Mouse (Mus musculus) midbrain, embryonic 14.5 days (tissue): ENCODE data around the gene Acbd3. TPM values are rescaled to one million over a fixed set of nuclear protein-coding genes. Genes with fewer than 3 reads are reported as not detected.

Experiments
- ATAC-seq: fragments of 200-750 bp; cut with Nextera tagmentation; 2 replicates; pipeline ENCODE4 v1.8.0; 2017; ENCODE audit warnings: moderate number of reproducible peaks, moderate library complexity; ENCODE audit not compliant: low FRiP score, low TSS enrichment
- DNase-seq: peaks from one replicate; pipeline ENCODE4 v3.0.0-alpha.2; 2015
- H3K27ac ChIP-seq: fragments of 300-500 bp; sonication (generic); replicated peaks from 2 replicates; pipeline ENCODE4 v1.5.1; 2014; ENCODE audit warnings: mild to moderate bottlenecking, low read depth, low read length, moderate library complexity
- H3K27me3 ChIP-seq: fragments of 300-500 bp; sonication (generic); 2 replicates; pipeline ENCODE4 v1.6.1; 2014; ENCODE audit warnings: low read length, control low read depth, mixed read lengths; ENCODE audit not compliant: control insufficient read depth, insufficient read depth
- H3K36me3 ChIP-seq: fragments of 300-500 bp; sonication (generic); 2 replicates; pipeline ENCODE4 v1.6.1; 2014; ENCODE audit warnings: low read length, control low read depth; ENCODE audit not compliant: control insufficient read depth, insufficient read depth
- H3K4me1 ChIP-seq: fragments of 300-500 bp; sonication (generic); 2 replicates; pipeline ENCODE4 v1.6.1; 2014; ENCODE audit warnings: mild to moderate bottlenecking, antibody characterized with exemption, low read length, control low read depth; ENCODE audit not compliant: control insufficient read depth, insufficient read depth
- H3K4me2 ChIP-seq: fragments of 300-500 bp; sonication (generic); 2 replicates; pipeline ENCODE4 v1.6.1; 2014; ENCODE audit warnings: mild to moderate bottlenecking, low read length, moderate library complexity
- H3K4me3 ChIP-seq: fragments of 300-500 bp; sonication (generic); replicated peaks from 2 replicates; pipeline ENCODE4 v1.5.1; 2014; ENCODE audit warnings: low read depth, low read length
- H3K9ac ChIP-seq: fragments of 300-500 bp; sonication (generic); replicated peaks from 2 replicates; pipeline ENCODE4 v1.6.1; 2014; ENCODE audit warnings: mild to moderate bottlenecking, low read length, moderate library complexity
- H3K9me3 ChIP-seq: fragments of 300-500 bp; sonication (generic); 2 replicates; pipeline ENCODE4 v1.6.1; 2016; ENCODE audit warnings: low read length, control low read depth, mixed read lengths; ENCODE audit not compliant: control insufficient read depth
- WGBS: fragments of 180-500 bp; shearing (Covaris S2); extraction: QIAGEN DNeasy Blood & Tissue Kit; methylation state at CpG from one replicate; pipeline ENCODE4 v1.1.7; 2014; 5-methylcytosine and 5-hydroxymethylcytosine counted together
- polyA plus RNA-seq: library from polyadenylated mRNA; unstranded; fragments of >200 nt; fragmentation: Nextera tagmentation; extraction: Ambion mirVana; gene quantifications from 2 replicates; pipeline ENCODE4 v1.2.1, GENCODE M21; 2014

Gene Acbd3
- polyA plus RNA-seq, 1 experiment from 2014 or later: 27.2 TPM

DNA sequence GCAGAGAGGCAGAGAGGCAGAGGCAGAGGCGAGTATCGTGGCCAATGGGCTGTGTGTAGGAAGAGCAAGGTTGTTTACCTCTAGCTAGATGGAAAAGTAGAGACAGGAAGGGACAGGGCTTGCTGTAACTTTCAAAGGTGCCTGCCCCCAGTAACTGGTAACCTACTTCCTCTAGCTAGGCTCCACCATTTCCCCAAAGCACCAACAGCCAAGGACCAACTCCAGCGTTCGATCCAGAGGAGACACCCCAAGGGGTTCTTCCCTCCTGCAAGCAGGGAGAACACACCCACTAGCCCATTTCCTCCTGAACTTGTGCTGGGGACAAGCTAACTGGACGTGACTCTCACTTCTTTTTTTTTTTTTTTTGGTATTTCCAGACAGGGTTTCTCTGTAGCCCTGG, 40.7 kb downstream of the Acbd3 start:
- ATAC-seq (no peak), DNase-seq (no peak)
- Histone ChIP-seq H3K9me3 (no peaks in the 10 kb centered on the region), H3K9ac (no peak overlapping the region), H3K27me3 (no peaks in the 10 kb centered on the region), H3K27ac (no peak overlapping the region), H3K4me1 (peaks cover 19% of the 10 kb centered on the region; the same call in 1 of the 2 replicates), H3K4me2 (no peak overlapping the region), H3K4me3 (no peak overlapping the region), H3K36me3 (no peaks in the 10 kb centered on the region)
- 67% methylated on average over 5 of the region's 5 CpGs for whole genome bisulfite sequencing

DNA sequence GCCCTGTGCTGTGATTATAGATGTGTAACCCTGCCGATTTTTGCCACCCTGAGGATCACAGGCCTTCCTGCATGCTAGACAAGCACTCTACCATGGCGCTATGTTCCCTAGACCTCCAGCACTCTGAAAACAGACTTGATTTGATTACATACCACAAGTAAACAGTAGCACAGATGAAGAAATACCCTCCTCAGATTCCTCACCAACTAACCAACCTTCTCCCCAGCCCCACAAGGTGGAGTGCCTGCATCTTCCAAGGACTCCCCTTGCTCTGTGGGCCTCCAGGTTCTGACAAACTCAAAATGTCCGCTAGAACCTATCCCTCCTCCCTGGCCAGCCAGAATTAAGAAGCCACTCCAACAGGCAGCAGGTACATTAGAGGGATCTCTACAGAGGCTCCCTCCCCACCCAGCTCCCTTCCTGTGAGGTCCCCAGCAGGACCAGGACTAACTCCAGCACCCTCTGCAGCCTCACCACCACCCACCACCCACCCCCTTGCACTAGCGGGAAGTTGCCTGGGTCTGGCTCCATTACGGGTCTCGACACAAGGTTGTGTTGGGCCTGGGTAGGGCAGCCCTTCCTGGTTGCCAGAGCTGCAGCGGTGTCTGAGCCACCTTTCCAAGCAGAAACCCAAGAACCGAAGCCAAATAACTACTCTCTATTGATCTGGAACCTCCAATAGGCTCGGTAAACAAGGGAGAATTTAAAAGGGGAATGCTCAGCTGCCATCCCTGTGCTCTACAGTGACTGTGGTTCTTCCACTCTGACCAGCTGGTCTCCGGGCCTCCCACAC, 41.9 kb downstream of the Acbd3 start:
- peak; percentile 7; the same call in 1 of the 2 replicates for ATAC-seq
- peak; percentile 27 for DNase-seq

DNA sequence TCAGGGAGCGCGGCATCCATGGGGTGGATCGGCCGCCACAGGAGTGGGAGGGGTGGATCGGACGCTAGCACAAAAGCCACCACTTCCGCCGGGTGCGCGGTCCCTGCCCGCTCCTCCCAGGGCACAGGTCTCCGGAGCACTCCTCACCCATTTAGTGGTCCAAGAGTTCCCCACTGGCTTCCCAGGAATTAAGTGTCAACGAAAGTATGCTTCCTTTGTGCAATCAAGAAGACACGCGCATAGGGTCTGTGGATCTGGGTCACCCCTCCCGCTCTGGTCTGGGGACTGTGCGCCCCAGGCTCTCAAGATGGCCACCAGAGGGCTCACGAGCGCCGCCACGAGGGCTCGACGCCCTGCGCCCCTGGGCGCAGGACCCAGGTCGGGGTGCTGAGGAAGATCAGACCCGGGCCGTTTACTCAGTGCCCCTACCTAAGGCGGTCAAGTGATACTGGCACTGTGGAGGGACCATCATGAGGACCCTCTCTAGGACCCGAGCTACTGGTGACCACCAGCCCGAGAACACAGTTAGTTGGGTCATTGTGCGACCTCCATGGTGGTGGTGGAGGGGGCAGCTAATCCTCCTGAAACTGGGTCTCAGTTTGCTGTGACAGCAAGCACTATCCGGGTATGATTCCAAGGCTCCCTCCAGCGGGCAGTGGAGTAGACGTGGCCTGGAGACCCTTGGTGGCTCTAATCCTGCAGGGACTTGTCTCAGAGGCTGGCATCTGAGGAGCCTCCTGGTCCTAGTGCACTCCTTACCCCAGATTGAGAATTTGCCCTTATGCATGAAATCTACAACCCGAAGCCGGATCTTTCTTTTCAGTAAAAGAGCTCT, 42.7 kb downstream of the Acbd3 start:
- Histone ChIP-seq H3K4me3 (peak overlapping the region; percentile 43), H3K36me3 (no peaks in the 10 kb centered on the region), H3K27me3 (no peaks in the 10 kb centered on the region), H3K4me2 (peak overlapping the region; percentile 69), H3K4me1 (peaks cover 16% of the 10 kb centered on the region; the same call in 1 of the 2 replicates), H3K9ac (peak overlapping the region; percentile 61), H3K27ac (peak overlapping the region; percentile 73), H3K9me3 (no peaks in the 10 kb centered on the region)
- ATAC-seq (peak; percentile 87), DNase-seq (peak; percentile 88)
- WGBS: 3% methylated on average over 37 of the region's 37 CpGs

More for the DNA sequence above, 41.9 kb downstream of the Acbd3 start:
- peak overlapping the region; percentile 43 for H3K4me3 ChIP-seq
- WGBS: 12% methylated on average over 10 of the region's 10 CpGs
- H3K27ac ChIP-seq: peak overlapping the region; percentile 73
- H3K36me3 ChIP-seq: no peaks in the 10 kb centered on the region
- H3K4me2 ChIP-seq: peak overlapping the region; percentile 69
- H3K4me1 ChIP-seq: peaks cover 19% of the 10 kb centered on the region; the same call in 1 of the 2 replicates
- H3K9me3 ChIP-seq: no peaks in the 10 kb centered on the region
- peak overlapping the region; percentile 61 for H3K9ac ChIP-seq
- H3K27me3 ChIP-seq: no peaks in the 10 kb centered on the region

DNA sequence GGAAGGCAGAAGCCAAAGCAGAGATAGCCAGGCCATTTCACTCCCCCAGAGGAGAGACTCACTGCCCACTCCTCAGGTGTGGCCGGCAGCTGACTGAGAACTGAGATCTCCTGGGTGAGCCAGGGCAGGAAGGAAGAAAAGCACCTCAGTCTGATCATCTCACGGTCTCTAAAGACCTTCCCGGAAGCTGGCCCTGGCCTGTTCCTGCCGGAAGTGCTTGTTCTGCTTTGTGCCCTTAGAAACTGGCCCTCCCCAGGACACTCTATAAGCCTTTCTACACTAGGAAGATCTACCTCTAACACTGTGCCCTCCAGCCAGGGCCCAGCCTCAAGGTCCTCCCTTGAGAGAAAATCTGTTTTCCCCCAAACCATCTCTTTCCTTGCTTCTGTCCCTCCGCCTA, 45.5 kb downstream of the Acbd3 start:
- Histone ChIP-seq H3K36me3 (no peaks in the 10 kb centered on the region), H3K27me3 (no peaks in the 10 kb centered on the region), H3K9ac (no peak overlapping the region), H3K9me3 (no peaks in the 10 kb centered on the region), H3K27ac (no peak overlapping the region), H3K4me1 (peaks cover 14% of the 10 kb centered on the region; the same call in 1 of the 2 replicates), H3K4me3 (no peak overlapping the region), H3K4me2 (no peak overlapping the region)
- WGBS: 88% methylated on average over 5 of the region's 5 CpGs
- ATAC-seq: no peak
- DNase-seq: no peak

DNA sequence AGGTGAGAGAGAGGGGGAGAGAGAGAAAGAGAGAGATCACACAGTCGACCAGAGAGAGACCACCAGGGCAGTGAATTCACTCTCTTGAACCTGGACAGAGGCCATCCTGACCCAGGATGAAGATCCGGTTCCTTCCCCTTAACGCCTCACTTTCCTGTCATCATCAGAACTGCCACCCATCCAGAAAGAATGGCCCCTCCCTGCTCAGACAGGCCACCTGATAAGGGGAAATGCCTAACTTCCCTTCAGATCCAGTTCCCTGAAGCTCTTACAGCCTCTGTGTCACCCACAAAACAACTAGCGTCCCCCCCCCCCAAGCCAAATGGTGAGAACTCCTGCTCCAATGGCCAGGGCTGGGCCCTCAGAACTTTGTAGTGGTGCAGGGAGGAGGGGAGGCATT, 45.9 kb downstream of the Acbd3 start:
- peaks cover 14% of the 10 kb centered on the region; the same call in 1 of the 2 replicates for H3K4me1 ChIP-seq
- H3K4me3 ChIP-seq: no peak overlapping the region
- H3K27me3 ChIP-seq: no peaks in the 10 kb centered on the region
- no peak overlapping the region for H3K4me2 ChIP-seq
- WGBS: 74% methylated on average over 4 of the region's 4 CpGs
- ATAC-seq (no peak), DNase-seq (no peak)
- no peaks in the 10 kb centered on the region for H3K9me3 ChIP-seq
- no peaks in the 10 kb centered on the region for H3K36me3 ChIP-seq
- no peak overlapping the region for H3K9ac ChIP-seq
- no peak overlapping the region for H3K27ac ChIP-seq

DNA sequence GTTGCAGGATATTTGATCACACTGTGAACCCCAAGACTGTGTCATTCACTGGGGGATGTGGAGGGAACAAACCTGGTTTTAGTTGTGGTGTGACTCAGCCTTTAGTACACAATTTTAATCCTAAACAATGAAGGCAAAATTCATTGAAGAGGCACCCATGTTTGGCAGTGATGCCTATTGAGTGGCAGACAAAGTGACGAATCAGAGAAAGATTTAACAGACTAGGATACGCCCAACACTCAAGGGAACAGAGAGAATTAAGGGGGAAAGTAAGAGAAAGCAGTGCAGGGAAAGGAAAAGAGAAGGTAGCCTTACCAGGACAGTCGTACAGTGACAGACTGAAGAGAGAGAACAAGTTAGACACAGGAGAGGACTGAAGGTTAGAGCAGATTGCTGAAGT, 46.4 kb downstream of the Acbd3 start:
- H3K4me2 ChIP-seq: no peak overlapping the region
- H3K9me3 ChIP-seq: no peaks in the 10 kb centered on the region
- H3K4me1 ChIP-seq: peaks cover 17% of the 10 kb centered on the region; the same call in 1 of the 2 replicates
- WGBS: 88% methylated on average over 3 of the region's 3 CpGs
- H3K27me3 ChIP-seq: no peaks in the 10 kb centered on the region
- ATAC-seq (no peak), DNase-seq (no peak)
- no peak overlapping the region for H3K4me3 ChIP-seq
- H3K9ac ChIP-seq: no peak overlapping the region
- no peak overlapping the region for H3K27ac ChIP-seq
- H3K36me3 ChIP-seq: no peaks in the 10 kb centered on the region

DNA sequence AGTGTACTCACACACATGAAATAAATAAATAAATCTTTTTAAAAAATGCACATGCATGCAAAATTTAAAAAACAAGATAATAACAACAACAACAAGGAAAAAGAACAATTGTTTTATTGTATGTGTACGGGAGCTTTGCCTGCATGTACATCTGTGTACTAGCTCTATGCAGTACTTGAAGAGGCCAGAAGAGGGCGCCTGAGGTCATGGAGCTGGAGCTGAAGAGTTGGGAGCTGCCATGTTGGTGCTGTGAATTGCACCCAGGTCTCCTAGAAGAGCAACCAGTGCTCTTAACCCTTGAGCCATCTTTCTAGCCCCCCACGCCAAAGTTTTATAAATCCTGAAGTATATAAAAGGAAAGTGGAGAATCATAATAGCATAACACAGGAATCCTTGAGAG, 48.8 kb downstream of the Acbd3 start:
- WGBS: 60% methylated on average over 3 of the region's 3 CpGs
- Histone ChIP-seq H3K4me1 (peaks cover 4% of the 10 kb centered on the region; the same call in 1 of the 2 replicates), H3K9me3 (no peaks in the 10 kb centered on the region), H3K36me3 (no peaks in the 10 kb centered on the region), H3K4me3 (no peak overlapping the region), H3K27me3 (no peaks in the 10 kb centered on the region), H3K27ac (no peak overlapping the region), H3K4me2 (no peak overlapping the region), H3K9ac (no peak overlapping the region)
- peak; percentile 37 for DNase-seq
- no peak for ATAC-seq

DNA sequence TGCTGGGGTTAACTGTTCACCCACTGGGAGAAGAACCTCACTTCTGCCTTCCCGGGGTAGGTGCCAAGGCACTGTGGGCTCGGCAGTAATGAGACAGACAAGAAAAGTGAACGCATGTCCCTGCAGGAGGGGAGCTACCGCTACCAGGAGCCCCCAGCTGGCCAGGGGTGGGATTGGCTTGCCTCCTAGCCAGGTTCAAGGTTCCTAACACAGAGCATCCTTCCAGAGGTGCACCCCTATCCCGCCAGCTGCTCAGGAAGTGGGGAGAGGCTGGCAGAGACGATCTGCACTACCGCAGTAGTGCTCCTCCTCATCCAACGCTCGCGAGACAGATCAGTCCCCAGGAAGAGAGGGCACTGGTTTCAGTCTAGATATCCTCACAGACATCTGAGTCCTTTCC, 49.5 kb downstream of the Acbd3 start:
- ATAC-seq (no peak), DNase-seq (no peak)
- peaks cover 4% of the 10 kb centered on the region; the same call in 1 of the 2 replicates for H3K4me1 ChIP-seq
- no peaks in the 10 kb centered on the region for H3K9me3 ChIP-seq
- no peaks in the 10 kb centered on the region for H3K36me3 ChIP-seq
- no peak overlapping the region for H3K4me3 ChIP-seq
- no peak overlapping the region for H3K4me2 ChIP-seq
- H3K9ac ChIP-seq: no peak overlapping the region
- H3K27ac ChIP-seq: no peak overlapping the region
- WGBS: 90% methylated on average over 10 of the region's 10 CpGs
- no peaks in the 10 kb centered on the region for H3K27me3 ChIP-seq
